Mouse (Mus musculus) cortical plate, adult 2 months (tissue): ENCODE results near the gene Hecw2. TPM values are rescaled to one million over a fixed set of nuclear protein-coding genes. Genes with fewer than 3 reads are reported as not detected.
A peak's percentile ranks its signal among the peaks of the same experiment; 100 is the strongest.

Experiments used
- H3K27ac ChIP-seq: fragments of 200-500 bp; 2 replicates; pipeline ENCODE4 v1.5.1; 2012; ENCODE audit warnings: low read length, control low read depth, inconsistent platforms; ENCODE audit not compliant: insufficient read depth
- H3K4me1 ChIP-seq: fragments of 200-500 bp; 2 replicates; pipeline ENCODE4 v1.6.1; 2011; ENCODE audit warnings: low read length; ENCODE audit not compliant: control insufficient read depth, insufficient read depth
- H3K4me3 ChIP-seq: fragments of 200-500 bp; 2 replicates; pipeline ENCODE4 v1.5.1; 2011; ENCODE audit warnings: mild to moderate bottlenecking, low read length, control low read depth; ENCODE audit not compliant: insufficient read depth
- CTCF ChIP-seq: fragments of 200-500 bp; IDR thresholded peaks from 2 replicates; pipeline ENCODE4 v1.5.1; 2011; ENCODE audit warnings: mild to moderate bottlenecking, control low read depth, low read length; ENCODE audit not compliant: insufficient read depth; ENCODE audit errors: extremely low read depth
- POLR2A ChIP-seq: fragments of 200-500 bp; IDR thresholded peaks from 2 replicates; pipeline ENCODE4 v1.6.1; 2011; ENCODE audit warnings: mild to moderate bottlenecking, low read length, control low read depth; ENCODE audit not compliant: insufficient read depth; ENCODE audit errors: extremely low read depth
- polyA plus RNA-seq: library from polyadenylated mRNA; depleted of rRNA; stranded (reverse); fragments of >200 nt; gene quantifications from 2 replicates; pipeline ENCODE4 v1.2.3, GENCODE M21; 2012

The Hecw2 gene
- polyA plus RNA-seq, 1 experiment, result 10.8 TPM

DNA sequence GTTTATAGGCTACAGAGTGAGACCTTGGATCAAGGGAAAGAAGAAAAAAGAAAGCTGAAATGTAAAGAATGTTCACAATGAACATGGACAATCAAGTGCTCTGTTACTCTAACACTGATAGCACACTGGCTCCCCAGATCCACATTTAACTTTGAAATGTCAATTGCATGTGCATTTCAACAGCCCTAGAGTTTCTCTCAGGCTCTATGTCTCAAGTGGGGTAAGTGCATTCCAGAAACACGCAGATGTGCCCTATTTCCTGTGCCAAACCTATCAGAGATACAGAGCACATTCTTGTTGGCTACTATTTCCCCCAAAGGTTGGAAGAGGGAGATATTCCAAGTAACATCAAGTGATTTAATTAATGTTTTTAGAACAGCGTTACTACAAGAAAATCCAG lies 192.9 kb downstream of the Hecw2 start:
- TF ChIP-seq CTCF (no peak), POLR2A (no peak)
- Histone ChIP-seq H3K4me3 (no peak overlapping the region), H3K27ac (no peak overlapping the region), H3K4me1 (peaks cover 15% of the 10 kb centered on the region)

DNA sequence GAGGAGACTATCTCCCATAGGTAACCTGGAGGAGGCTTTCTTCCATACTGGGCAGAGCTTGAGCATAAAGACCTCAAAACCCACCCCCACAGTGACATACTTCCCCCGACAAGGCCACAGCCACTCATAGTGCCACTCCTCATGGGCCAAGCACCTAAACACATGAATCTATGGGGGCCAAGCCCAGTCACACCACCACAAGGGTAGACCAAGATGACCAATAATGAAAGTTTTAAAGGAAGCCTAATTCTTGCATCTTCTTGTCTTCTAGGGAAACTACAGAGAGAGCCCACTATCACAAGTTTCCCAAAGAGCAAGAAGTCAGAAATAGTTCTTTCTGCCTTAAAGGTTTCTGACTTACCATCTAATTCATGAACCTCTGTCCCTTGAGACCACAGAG lies 197.7 kb downstream of the Hecw2 start:
- Histone ChIP-seq H3K4me3 (no peak overlapping the region), H3K4me1 (peaks cover 2% of the 10 kb centered on the region), H3K27ac (no peak overlapping the region)
- TF ChIP-seq CTCF (no peak), POLR2A (no peak)

DNA sequence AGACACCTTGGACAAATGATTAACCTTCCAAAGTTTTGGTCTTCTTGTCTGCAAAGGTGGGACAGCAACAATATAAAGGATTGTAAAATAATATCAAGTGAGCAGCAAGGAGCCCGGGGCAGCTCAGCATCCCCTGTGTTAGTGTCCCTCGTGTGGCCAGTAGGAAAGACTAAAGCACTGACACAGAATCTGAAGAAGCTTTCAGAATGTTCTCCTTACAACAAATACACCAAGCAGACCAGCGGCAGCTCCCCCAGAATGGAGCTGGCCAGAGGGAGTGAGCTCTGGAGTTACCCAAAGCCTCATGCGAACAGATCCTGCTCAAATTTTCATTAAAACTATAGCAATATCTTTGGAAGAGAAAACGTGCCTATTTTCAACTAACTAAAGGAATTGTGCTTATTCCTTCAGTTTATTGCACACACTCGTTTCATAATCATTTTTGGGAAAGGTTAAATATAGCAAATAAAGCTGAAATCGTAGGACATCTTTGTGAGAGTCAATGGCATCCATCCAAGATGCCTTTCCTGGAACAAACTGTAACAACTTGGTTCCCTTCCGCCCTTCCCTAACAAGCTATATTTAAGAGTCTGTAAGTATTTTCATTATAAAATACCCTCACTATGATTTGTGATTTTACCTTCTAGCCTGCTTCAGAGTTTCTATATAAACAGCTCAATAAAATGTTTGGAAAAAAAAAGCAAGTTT lies 208.6 kb downstream of the Hecw2 start:
- peak overlapping the region; percentile 18; the same call in 1 of the 2 replicates for H3K27ac ChIP-seq

DNA sequence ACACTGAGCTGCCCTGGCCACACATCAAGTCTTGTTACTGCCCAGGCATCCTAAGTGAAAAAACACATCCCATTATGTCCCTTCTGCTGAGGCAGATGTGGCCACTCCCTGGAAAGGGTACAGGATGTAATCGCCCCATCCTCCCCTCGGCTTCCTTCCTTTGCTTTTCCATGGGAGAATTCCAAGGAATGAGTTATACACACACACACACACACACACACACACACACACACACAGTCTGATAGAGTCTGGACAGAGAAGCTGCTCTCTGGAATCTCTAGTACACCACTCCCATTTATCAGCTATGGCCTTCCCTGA lies 216.5 kb downstream of the Hecw2 start:
- Histone ChIP-seq H3K4me1 (peaks cover 3% of the 10 kb centered on the region), H3K4me3 (no peak overlapping the region), H3K27ac (no peak overlapping the region)
- TF ChIP-seq CTCF (no peak), POLR2A (no peak)

More for the DNA sequence above, 208.6 kb downstream of the Hecw2 start:
- no peak for TF ChIP-seq POLR2A
- no peak for TF ChIP-seq CTCF
- Histone ChIP-seq H3K4me1 (peaks cover 2% of the 10 kb centered on the region; the same call in 1 of the 2 replicates), H3K4me3 (no peak overlapping the region)

DNA sequence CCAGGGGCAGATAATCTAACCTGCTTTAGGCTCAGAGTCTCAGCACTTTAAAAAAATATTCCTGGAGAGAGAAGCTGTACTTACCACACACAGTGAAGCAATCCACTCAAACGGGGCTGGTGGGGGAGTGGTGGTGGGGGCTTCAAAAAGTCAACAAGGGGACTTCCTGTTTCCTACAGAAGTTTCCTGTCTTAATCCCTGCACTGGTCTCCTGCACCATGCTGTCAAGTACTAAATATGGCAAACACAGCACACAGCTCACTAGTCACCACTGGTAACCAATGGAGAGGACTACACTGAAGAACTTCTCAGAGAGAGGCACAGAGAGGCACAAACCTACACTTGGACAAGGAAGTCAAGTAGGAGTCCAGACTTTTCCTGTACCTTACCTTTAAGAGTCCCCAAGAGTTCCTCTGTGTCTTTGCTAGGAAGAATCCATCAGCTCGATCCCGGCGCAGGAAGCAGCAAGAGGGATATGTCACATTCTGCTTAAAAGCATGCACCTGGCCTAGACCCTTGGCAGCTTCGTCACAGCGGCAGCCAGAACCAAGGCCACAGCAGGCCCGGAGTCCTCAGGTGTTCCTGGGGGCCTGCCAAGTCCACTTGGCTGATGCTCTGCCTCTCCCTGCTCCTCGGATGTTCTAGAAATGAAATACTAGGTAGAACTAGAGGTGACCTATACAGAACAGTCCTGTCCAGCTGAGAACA lies 217.0 kb downstream of the Hecw2 start:
- no peak overlapping the region for H3K4me3 ChIP-seq
- peaks cover 3% of the 10 kb centered on the region for H3K4me1 ChIP-seq
- H3K27ac ChIP-seq, result no peak overlapping the region
- TF ChIP-seq POLR2A, result no peak
- no peak for TF ChIP-seq CTCF

DNA sequence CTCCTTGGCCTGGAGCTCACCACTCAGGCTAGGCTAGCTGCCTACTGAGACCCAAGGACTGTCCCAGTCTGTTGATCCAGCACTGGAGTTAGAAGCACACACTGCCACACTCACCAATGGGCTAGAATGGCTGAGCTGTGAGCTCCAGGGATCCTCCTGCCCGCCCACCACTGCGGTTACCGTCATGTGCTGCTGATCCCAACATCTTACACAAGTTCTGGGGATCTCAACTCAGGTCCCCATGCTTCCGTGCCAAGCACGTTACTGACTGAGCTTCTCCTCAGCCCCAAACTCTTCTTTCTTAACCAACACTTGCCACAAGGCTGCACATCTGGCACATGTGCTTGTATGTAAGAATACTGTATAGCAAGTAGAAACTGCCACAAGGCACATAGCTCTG lies 218.2 kb downstream of the Hecw2 start:
- Histone ChIP-seq H3K4me3 (no peak overlapping the region), H3K27ac (no peak overlapping the region), H3K4me1 (peaks cover 3% of the 10 kb centered on the region)
- TF ChIP-seq CTCF (no peak), POLR2A (no peak)

DNA sequence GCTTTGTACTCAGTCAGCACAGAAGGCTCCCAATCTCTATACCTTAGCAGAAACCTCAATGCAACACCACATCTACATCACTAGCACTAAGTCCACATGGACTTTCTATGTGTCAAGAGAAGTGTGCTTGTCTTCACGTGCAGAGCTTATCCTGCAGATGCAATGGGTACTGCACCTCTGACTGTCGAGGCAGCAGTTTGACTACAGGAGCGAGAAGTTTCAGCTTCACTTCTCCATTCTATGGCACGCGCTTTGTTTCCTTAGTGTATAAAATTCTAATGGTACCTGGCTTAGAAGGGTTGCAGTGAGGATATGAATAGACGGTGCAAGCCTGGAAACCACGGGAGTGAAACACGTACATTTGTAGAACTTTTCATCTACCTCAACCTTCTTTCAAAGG lies 218.9 kb downstream of the Hecw2 start:
- no peak overlapping the region for H3K4me3 ChIP-seq
- H3K27ac ChIP-seq, result no peak overlapping the region
- peaks cover 3% of the 10 kb centered on the region for H3K4me1 ChIP-seq
- TF ChIP-seq CTCF (no peak), POLR2A (no peak)

DNA sequence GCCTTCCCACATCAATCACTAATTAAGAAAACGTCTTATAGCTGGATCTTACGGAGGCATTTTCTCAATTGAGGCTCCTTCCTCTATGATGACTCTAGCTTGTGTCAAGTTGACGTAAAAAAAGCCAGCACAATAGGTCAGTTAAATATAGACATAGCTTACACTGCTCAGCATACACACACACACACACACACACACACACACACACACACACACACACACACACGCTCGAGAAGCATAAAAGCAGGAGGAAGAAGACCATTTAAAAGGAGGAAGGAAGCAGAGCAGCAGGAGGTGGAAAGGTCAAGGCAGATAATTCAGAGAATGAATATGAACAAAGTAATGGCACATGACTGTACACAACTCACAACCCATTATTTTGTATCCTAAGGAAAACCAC lies 220.0 kb downstream of the Hecw2 start:
- H3K27ac ChIP-seq, result no peak overlapping the region
- H3K4me1 ChIP-seq, result peaks cover 3% of the 10 kb centered on the region
- H3K4me3 ChIP-seq, result no peak overlapping the region
- no peak for TF ChIP-seq CTCF
- no peak for TF ChIP-seq POLR2A

DNA sequence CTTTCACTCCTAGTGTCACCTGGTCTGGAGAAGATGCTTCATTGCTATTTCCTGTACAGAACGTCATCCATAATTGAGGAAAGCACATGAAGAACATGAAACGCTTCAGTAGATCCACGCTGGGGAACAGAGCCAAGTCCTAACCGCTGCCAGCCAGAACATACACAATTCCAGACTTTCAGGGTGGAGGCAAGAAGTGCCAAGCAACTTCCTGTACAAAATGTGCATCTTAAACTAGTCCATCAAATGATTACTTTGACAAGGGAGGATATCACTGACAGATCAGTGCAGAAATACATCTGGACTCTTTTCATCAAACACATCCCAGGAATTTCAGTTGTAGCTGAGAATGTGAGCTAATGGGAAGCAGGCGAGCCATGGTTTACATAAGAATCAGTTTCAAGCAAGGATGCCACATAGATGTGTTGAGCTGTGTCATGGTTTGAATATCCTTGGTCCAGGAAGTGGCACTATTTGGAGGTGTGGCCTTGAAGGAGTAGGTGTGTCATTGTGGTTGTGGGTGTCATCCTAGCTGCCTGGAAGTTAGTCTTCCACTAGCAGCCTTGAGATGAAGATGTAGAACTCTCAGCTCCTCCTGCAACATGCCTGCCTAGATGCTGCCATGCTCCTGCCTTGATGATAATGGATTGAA lies 224.5 kb downstream of the Hecw2 start:
- TF ChIP-seq CTCF, result no peak
- no peak for TF ChIP-seq POLR2A
- Histone ChIP-seq H3K4me1 (no peaks in the 10 kb centered on the region), H3K27ac (no peak overlapping the region), H3K4me3 (no peak overlapping the region)

DNA sequence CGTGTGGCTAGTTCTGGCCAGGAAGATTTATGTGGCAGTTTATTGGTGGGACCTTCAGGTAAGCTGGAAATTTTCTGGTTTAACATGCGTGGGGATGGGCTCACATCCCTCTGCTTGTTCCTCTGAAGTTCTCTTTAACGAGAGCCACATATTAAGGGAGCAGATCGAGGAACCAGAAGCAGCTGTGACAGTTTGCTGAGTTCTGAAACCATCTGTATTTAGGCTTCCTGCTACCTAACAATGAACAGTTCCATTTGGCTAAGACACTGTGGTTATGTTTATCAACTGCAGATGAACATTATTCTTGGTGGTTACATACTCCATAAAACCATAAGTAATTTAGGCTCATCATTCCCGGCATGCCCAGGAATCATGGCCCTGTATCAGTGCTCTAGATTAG lies 242.6 kb downstream of the Hecw2 start:
- no peak overlapping the region for H3K27ac ChIP-seq
- H3K4me1 ChIP-seq, result no peaks in the 10 kb centered on the region; the same call in 1 of the 2 replicates
- no peak for TF ChIP-seq POLR2A
- TF ChIP-seq CTCF, result no peak
- H3K4me3 ChIP-seq, result no peak overlapping the region
